Mouse (Mus musculus): ENCODE results near the gene Jmjd7.

Jmjd7 gene

DNA sequence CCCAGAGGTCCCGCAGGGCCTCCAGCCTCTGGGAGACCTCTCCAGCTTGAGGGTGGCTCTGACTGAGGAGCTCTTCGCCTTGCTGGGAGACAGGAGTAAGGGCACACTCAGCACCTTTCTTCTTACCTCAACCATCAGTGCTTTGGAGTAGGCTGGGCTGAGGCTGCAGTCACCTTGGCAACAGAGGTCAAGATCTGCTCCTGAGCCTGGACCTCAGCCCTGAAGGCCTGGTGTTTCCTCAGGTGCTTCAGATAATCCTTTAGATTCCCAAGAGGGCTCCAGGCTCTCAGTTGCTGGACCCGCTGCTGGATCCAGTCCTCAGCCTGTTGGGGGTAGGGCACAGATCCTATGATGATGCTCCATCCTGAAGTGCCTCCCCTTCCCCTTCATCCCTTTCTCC lies 32.2 kb downstream of the Jmjd7 start:
- no peak for DNase-seq (ENCODE audit: low spot score)

DNA sequence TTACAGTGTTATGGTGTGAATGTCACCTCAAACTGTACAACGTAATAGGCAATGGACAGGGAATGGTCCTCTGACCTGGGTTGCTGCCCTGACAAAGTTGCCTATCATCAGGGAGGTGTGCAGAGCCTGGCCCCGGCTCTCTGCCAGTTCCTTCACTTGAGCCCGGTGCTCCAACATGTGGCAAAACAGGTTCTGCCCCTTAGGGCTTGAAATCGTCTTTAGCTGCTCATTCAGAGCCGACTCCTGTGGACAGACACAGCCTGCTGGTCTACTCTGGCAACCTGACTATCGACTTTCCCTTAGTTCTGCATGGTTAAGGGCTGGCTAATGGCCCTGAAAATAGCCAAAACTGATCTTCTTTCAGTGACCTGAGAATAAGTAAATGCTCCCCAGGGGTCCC lies 32.9 kb downstream of the Jmjd7 start:
- no peak for DNase-seq (ENCODE audit: low spot score)

DNA sequence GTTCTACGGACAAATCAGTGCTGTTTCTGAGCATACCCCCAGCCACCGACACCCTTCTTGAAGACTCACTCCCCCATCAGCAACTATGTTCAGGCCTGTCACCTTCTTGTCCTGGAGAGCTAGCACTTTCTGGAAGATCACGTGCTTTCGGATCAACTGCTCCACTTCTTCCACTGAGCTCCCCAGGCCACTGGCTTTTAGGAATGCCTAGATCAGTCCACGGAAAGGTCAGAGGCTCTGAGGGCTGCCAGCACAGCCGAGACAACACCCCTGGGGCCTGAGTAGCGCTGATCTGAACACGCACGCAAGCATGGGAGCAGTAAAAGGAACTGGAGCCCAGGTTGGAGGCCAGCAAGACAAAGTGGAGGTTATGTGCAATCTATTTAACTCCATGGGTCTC lies 33.4 kb downstream of the Jmjd7 start:
- DNase-seq (ENCODE audit: low spot score) = no peak

DNA sequence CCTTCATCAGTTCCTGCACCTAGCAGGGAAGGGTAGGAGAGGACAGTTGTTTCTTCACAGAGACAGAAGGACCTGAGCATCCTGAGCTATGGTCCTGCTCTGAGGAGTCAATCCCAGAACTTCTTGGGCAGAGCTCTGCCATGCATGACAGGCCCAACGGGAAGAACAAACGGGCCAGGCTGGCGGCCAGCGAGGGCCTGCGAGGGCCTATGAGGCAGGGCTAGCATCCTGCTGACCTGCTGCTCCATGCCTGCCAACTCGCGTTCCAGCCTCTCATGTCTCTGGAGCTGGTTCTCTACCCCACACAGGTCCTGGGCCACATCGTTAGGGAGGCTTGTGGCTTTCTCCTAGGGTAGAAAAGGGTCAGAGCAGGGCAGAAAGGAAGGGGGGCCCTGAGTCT lies 35.0 kb downstream of the Jmjd7 start:
- no peak for DNase-seq (ENCODE audit: low spot score)

DNA sequence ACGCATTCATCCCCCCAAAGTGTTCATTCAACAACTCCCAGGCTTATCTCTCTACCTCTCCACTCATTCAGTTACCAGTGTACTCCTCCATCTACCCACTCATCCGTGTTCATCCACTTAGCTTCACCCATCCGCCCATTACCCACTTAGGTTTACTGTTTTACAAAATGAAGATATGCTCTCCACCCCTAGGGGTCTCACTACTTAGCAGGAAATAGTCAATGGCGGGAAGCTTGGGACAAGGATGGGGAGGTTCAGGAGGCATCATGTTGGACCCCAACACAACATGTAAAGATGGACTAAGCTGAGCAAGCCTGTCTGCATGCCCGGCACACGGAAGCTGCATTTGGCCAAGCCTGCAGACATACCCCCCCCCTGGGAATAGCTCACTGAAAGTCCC lies 37.4 kb downstream of the Jmjd7 start:
- no peak for DNase-seq (ENCODE audit: low spot score)

DNA sequence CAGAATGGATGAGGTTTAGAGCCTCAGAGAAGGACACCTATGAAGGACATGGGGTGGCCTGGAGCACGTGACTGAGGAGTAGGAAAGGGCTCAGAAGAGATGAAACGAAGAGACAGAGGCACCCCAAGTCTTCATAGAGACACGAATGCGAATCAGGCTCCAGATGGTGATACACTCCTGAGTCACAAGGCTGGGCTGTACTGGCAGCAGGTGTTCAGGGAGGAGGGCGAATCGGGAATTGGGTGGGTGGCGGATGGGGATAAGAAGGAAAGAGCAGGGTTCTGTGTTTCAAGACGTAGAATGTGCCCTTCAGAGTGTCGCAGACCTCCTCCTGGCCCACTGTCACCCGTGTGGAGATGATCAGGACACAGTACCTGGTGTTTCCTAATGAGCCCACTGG lies 38.0 kb downstream of the Jmjd7 start:
- no peak for DNase-seq (ENCODE audit: low spot score)

DNA sequence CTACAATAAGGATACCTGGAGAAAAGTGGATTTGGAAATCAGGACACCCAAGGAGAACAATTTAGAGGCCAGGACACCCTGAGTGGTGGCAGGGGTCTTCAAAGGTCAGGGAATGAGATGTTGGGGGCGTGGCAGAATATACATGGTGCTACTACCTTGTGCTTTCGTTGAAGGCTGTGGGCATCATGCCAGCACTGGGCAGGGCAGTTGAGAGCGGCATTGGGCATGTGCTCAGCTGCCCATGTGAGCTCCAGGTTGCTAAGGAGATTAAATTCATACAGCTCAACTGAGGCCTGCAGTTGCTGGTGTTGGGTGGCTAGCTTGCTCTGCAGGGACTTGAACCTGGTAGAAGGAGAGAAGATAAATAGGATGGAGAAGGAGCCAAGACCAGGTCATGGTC lies 38.9 kb downstream of the Jmjd7 start:
- no peak for DNase-seq (ENCODE audit: low spot score)

DNA sequence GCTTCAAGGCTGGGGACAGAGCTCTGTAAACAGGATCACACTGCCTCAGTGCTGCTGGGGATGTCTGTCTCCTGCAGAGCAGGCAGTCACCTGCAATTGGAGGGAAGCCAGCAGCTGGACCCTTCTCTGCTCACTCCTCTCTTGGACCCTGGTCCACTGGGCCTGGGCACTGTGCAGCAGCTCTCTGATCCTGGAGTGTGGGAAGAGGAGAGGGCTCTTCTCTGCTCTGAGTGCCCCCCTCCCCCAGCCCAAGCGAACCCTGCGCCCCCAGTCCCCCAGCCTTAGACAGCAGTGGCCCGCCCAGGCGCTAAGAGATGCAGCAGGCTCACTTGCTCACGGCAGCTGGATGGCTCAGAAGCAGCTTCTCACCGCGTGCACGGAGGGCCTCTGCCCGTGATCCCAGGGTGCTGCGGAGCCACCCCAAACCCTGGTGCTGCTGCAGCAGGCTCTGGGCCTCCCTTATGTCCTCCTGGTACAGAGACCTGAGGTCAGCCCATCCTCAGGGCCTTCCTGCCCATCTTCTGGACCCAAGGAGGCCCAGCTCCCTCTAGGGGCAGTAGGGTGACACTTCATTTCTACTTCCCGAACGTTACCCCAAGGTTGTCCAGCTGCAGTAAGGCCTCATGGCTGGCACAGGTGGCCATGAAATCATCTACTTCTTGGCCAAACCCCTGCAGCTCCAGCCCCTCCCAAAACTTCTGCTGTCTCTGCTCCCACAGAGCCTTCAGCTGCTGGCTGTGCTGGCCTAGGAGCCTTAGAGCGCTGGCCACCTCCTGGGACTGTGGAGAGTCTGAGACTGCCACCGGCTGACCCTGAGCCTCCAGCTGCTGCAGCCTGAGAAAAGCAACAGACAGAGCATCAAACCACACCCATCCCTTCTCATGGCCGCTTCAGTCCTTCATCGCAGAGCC lies 41.5 kb downstream of the Jmjd7 start:
- DNase-seq (ENCODE audit: low spot score) = no peak

DNA sequence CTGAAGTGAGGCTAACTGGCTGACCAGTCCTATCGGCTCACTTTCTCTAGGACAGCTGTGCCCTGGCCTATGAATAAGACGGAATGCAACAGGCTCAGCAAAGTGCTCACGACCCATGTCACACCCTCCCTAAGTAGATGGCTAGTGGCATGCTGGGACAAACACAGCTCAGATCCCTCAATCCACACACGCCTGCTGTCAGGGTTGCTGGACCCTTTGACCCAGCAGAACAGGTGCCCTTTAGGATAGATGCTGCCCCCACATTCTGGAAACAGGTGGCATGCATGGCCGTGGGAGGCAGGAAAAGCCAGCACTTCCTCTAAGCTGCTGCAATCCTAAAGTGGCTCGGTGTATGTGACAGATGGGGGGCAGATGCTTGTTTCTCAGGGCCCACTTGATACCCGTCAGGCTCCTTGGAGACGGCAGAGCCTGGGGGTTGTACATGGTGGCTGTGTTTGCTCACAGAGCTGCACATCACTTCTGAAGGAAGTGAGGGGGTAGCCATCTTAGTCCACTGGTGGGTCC lies 42.2 kb downstream of the Jmjd7 start:
- DNase-seq (ENCODE audit: low spot score) = no peak

DNA sequence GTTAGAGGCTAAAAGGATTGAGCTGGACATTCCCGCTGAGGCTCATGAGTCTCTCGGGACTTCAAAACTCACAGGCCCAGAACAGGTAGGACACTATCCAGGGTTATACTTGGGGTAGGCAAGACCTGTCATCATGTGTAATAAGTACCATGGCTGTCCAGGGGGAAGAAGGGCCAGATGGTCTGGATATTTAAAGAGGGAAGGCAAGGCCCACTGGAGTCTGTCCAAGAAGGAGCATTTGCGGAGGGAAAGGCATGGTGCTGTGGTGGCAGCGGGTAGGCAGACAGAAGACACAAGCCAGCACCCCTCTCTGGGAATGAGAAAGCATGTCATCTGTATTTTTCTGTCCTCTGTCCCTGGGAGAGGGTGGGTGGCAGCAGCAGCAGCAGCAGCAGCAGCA lies 46.8 kb downstream of the Jmjd7 start:
- DNase-seq (ENCODE audit: low spot score) = no peak

DNA sequence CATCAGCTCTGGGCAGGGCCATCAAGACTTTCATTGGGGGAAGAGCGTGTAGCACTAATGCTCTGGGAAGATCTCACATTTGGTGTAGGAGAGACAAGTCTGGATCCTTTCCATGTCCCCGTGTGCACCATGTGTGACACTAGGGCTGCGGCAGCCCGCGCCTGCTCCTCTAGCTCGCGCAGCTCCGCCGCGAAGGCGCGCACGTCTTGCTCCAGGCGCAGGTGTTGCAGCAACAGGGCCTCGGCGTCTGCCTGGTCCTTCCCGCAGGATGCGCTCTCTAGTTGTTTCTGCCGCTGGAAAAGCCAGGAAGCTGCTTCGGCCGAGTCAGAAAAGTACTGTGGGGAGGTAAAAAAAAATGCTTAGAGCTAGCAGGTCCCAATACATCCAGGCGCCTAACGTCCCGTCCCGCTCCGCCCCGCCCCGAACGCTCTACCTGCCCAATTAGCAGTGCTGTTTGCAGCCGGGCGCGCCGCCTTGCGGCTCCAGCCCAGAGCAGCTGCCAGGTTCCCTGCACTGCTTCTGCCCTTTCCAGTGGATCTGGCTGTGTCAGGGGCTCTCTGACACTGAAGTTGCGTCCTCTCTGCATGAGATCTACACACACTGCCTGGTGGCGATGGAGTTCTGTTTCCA lies 48.9 kb downstream of the Jmjd7 start:
- no peak for DNase-seq (ENCODE audit: low spot score)

Data from ovary, postnatal 10 days (tissue).